In the genomic region with DNA sequence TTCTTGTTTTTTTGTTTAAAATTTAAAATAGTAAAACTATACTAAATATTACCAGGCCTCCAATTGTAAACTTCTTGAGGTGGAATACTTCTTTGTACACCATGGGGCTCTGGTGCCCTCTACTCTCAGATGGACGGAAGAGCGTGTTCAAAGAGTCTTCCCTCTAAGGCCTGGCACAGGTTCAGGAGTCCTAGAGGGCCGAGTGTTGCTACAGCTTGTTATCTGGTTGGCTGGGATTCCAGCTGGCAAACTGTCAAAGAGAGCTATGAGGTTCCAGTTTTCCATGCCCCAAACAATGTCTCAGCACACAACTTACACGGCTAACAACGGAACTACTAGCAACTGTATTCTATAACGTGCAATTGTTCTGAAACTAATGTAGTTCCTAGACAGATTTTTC, we compare ENCODE assay signal across 9 mouse cellular contexts. TPM values are rescaled to one million over a fixed set of nuclear protein-coding genes. Genes with fewer than 3 reads are reported as not detected.
A peak's percentile ranks its signal among the peaks of the same experiment; 100 is the strongest.
DNase-seq lines count a peak whose midpoint lies in the region; ATAC-seq and TF ChIP-seq lines count a peak whose summit lies in the region.
"Had no signal": no experiment of that assay in that cellular context is flagged by ENCODE, and none has a peak within 500 bp of the region (broad histone marks: within the 10 kb centered on the region; RNA-seq: fewer than 3 reads in every experiment).

No protein-coding gene starts in this region.

- TF ChIP-seq CTCF in hindbrain, postnatal 0 days (IDR thresholded peaks at IDR 0.05; ENCODE audit: low read depth), result 0 out of 2 replicates have a peak, but pooled peaks have one; percentile 22
- no peak for TF ChIP-seq CTCF in small intestine, adult 2 months (IDR thresholded peaks at IDR 0.05; ENCODE audit: extremely low read depth, insufficient read length, insufficient replicate concordance, low read depth, low read length)

- TF ChIP-seq POLR2A in limb, embryonic 14.5 days (IDR thresholded peaks at IDR 0.05; ENCODE audit: borderline replicate concordance, extremely low read depth, insufficient read depth, insufficient read length), result no peak
- TF ChIP-seq POLR2A in small intestine, adult 2 months (IDR thresholded peaks at IDR 0.05; ENCODE audit: low read depth, low read length), result no peak

- H3K9ac ChIP-seq in limb, embryonic 14.5 days (ENCODE audit: low read depth, low read length, severe bottlenecking), result no peak overlapping the region
- H3K9ac ChIP-seq in hindbrain, postnatal 0 days (replicated peaks; ENCODE audit: low read length), result no peak overlapping the region
- no peak overlapping the region for H3K9ac ChIP-seq in intestine, embryonic 16.5 days (ENCODE audit: low read depth, low read length)

- DNase-seq in limb, embryonic 14.5 days (ENCODE audit: low spot score), result peak; percentile 76
- no peak for DNase-seq in limb, embryonic 10.5 days (ENCODE audit: low spot score)
- peak; percentile 42 to 46 for DNase-seq in adrenal gland, adult 18-20 months (ENCODE audit: low spot score in 2 of 2)
- DNase-seq in fat pad, adult 2 months (ENCODE audit: extremely low read depth, low read depth, low spot score), result peak; percentile 30
- DNase-seq in hindbrain, postnatal 0 days (ENCODE audit: low spot score), result peak; percentile 88
- DNase-seq in embryo, embryonic 11 days, result no peak

- WGBS in limb, embryonic 14.5 days, result 69% methylated on average over 6 of the region's 6 CpGs
- WGBS in limb, embryonic 10.5 days, result 96% methylated on average over 6 of the region's 6 CpGs
- WGBS in hindbrain, postnatal 0 days, result 28% methylated on average over 6 of the region's 6 CpGs
- WGBS in small intestine, adult 2 months, result 13% methylated on average over 6 of the region's 6 CpGs
- WGBS in intestine, embryonic 16.5 days, result 71% methylated on average over 6 of the region's 6 CpGs

- no peaks in the 10 kb centered on the region for H3K4me1 ChIP-seq in limb, embryonic 14.5 days (ENCODE audit: control insufficient read depth, insufficient read depth, low read length)
- H3K4me1 ChIP-seq in limb, embryonic 10.5 days, result no peaks in the 10 kb centered on the region
- H3K4me1 ChIP-seq in hindbrain, postnatal 0 days (ENCODE audit: insufficient read depth, low read length), result 0 out of 2 replicates have a peak, but pooled peaks cover 4% of the 10 kb centered on the region
- H3K4me1 ChIP-seq in small intestine, adult 2 months (ENCODE audit: control insufficient read depth, insufficient read depth, insufficient read length, low read length), result peaks cover 11% of the 10 kb centered on the region
- H3K4me1 ChIP-seq in intestine, embryonic 16.5 days (ENCODE audit: control insufficient read depth, insufficient read depth, low read length), result no peaks in the 10 kb centered on the region

- H3K27ac ChIP-seq in limb, embryonic 14.5 days (replicated peaks; ENCODE audit: low read depth, low read length), result no peak overlapping the region
- H3K27ac ChIP-seq in limb, embryonic 10.5 days, result no peak overlapping the region
- no peak overlapping the region for H3K27ac ChIP-seq in hindbrain, postnatal 0 days
- H3K27ac ChIP-seq in small intestine, adult 2 months (ENCODE audit: insufficient read depth, low read depth, low read length), result peak overlapping the region; percentile 52
- H3K27ac ChIP-seq in intestine, embryonic 16.5 days (ENCODE audit: low read length), result no peak overlapping the region

- H3K27me3 ChIP-seq in limb, embryonic 14.5 days (ENCODE audit: control insufficient read depth, insufficient read depth, low read length), result no peaks in the 10 kb centered on the region
- H3K27me3 ChIP-seq in limb, embryonic 10.5 days (ENCODE audit: low read depth, poor library complexity, severe bottlenecking), result no peaks in the 10 kb centered on the region
- no peaks in the 10 kb centered on the region for H3K27me3 ChIP-seq in hindbrain, postnatal 0 days (ENCODE audit: insufficient read depth, low read length)
- no peaks in the 10 kb centered on the region for H3K27me3 ChIP-seq in small intestine, adult 2 months (ENCODE audit: control insufficient read depth, insufficient read depth, low read length)
- H3K27me3 ChIP-seq in intestine, embryonic 16.5 days (replicated peaks; ENCODE audit: control insufficient read depth, insufficient read depth, low read length), result no peaks in the 10 kb centered on the region
- H3K27me3 ChIP-seq: megakaryocyte, embryonic 14.5 days had no signal

- peaks cover 29% of the 10 kb centered on the region for H3K36me3 ChIP-seq in limb, embryonic 14.5 days (ENCODE audit: control insufficient read depth, insufficient read depth, low read length)
- peaks cover 50% of the 10 kb centered on the region for H3K36me3 ChIP-seq in limb, embryonic 10.5 days
- H3K36me3 ChIP-seq in hindbrain, postnatal 0 days (ENCODE audit: insufficient read depth, low read length), result 0 out of 2 replicates have a peak, but pooled peaks cover 4% of the 10 kb centered on the region
- H3K36me3 ChIP-seq in small intestine, adult 2 months (ENCODE audit: control insufficient read depth, insufficient read depth, low read length), result peaks cover 8% of the 10 kb centered on the region
- peaks cover 2% of the 10 kb centered on the region; the same call in 1 of the 2 replicates for H3K36me3 ChIP-seq in intestine, embryonic 16.5 days (ENCODE audit: control insufficient read depth, insufficient read depth, low read length)

- no peak for ATAC-seq in limb, embryonic 14.5 days (ENCODE audit: low FRiP score, low read depth)
- 0 out of 2 replicates have a peak, but pooled peaks have one; percentile 59 for ATAC-seq in hindbrain, postnatal 0 days
- ATAC-seq in intestine, embryonic 16.5 days, result no peak

- H3K9me3 ChIP-seq in limb, embryonic 14.5 days (ENCODE audit: control insufficient read depth, low read length), result no peaks in the 10 kb centered on the region
- no peaks in the 10 kb centered on the region for H3K9me3 ChIP-seq in limb, embryonic 10.5 days (replicated peaks)
- H3K9me3 ChIP-seq in hindbrain, postnatal 0 days (ENCODE audit: low read length), result no peaks in the 10 kb centered on the region
- no peaks in the 10 kb centered on the region for H3K9me3 ChIP-seq in intestine, embryonic 16.5 days (ENCODE audit: control insufficient read depth, low read length)
- H3K9me3 ChIP-seq: megakaryocyte, embryonic 14.5 days had no signal

- no peak overlapping the region for H3K4me2 ChIP-seq in limb, embryonic 14.5 days (replicated peaks; ENCODE audit: low read depth, low read length, severe bottlenecking)
- no peak overlapping the region for H3K4me2 ChIP-seq in hindbrain, postnatal 0 days (ENCODE audit: low read depth, low read length)
- no peak overlapping the region for H3K4me2 ChIP-seq in intestine, embryonic 16.5 days (ENCODE audit: low read depth, low read length)

- no peak overlapping the region for H3K4me3 ChIP-seq in limb, embryonic 14.5 days (replicated peaks; ENCODE audit: low read length)
- H3K4me3 ChIP-seq in limb, embryonic 10.5 days, result no peak overlapping the region
- no peak overlapping the region for H3K4me3 ChIP-seq in hindbrain, postnatal 0 days (ENCODE audit: low read length)
- H3K4me3 ChIP-seq in small intestine, adult 2 months (ENCODE audit: low read depth, low read length), result no peak overlapping the region
- H3K4me3 ChIP-seq in intestine, embryonic 16.5 days (ENCODE audit: low read length), result no peak overlapping the region
- H3K4me3 ChIP-seq: megakaryocyte, embryonic 14.5 days had no signal

RNA-seq across cellular contexts. Expression of a gene that starts 28.8 kb away (rescaled TPM):
- 17.7 and 21.2 TPM in 2 replicates for polyA plus RNA-seq in limb, embryonic 14.5 days (2012; rRNA removed)
- polyA plus RNA-seq in limb, embryonic 14.5 days (2014; fragmentation: Nextera tagmentation; extraction: Ambion mirVana), result 15.9 and 22.0 TPM in 2 replicates
- polyA plus RNA-seq in limb, embryonic 10.5 days (2016; fragmentation: Nextera tagmentation; extraction: Ambion mirVana), result 12.3 and 15.0 TPM in 2 replicates
- total RNA-seq in adrenal gland, adult 18-20 months (2021), result 10 to 100 TPM; 31.7 to 36.2 TPM
- 26.5 and 26.9 TPM in 2 replicates for total RNA-seq in hindbrain, postnatal 0 days (2014; rRNA removed)
- 15.4 and 17.7 TPM in 2 replicates for polyA plus RNA-seq in hindbrain, postnatal 0 days (2015; fragmentation: Nextera tagmentation; extraction: Ambion mirVana)
- 3.7 and 8.7 TPM in 2 replicates for polyA plus RNA-seq in small intestine, adult 2 months (2012; rRNA removed)
- 10.3 and 10.7 TPM in 2 replicates for polyA plus RNA-seq in intestine, embryonic 16.5 days (2015; fragmentation: Nextera tagmentation; extraction: Ambion mirVana)

Comparison
In these comparisons a context has a peak if more than half of its experiments do, and no peak if none do; other contexts are left out.
1. DNase-seq: peak in limb, embryonic 14.5 days (single experiment), adrenal gland, adult 18-20 months (2 of 2), fat pad, adult 2 months (single experiment) and hindbrain, postnatal 0 days (single experiment); none in limb, embryonic 10.5 days (single experiment) and embryo, embryonic 11 days (single experiment).